Mouse (Mus musculus) large intestine, adult 2 months (tissue): ENCODE measurements at regions not wholly inside any gene's neighbourhood (a gene's known extent, or its start where the extent isn't known, plus 50 kb on each side); places are given as distances from the start of the nearest gene placed in this dataset.

ENCODE experiments used
- DNase-seq: peaks from one replicate; pipeline ENCODE4 v3.0.0-alpha.2; 2012; ENCODE audit warnings: low read depth, low spot score
- WGBS: fragments of 180-500 bp; shearing (Covaris S2); methylation state at CpG from one replicate; pipeline ENCODE4 v1.1.7; 2018; 5-methylcytosine and 5-hydroxymethylcytosine counted together

GRCm38 (mm10) chr4:142616901-142617300, 377.7 kb upstream of the Kazn start:
- no peak for DNase-seq
- 81% methylated on average over 7 of the region's 7 CpGs for WGBS

DNA sequence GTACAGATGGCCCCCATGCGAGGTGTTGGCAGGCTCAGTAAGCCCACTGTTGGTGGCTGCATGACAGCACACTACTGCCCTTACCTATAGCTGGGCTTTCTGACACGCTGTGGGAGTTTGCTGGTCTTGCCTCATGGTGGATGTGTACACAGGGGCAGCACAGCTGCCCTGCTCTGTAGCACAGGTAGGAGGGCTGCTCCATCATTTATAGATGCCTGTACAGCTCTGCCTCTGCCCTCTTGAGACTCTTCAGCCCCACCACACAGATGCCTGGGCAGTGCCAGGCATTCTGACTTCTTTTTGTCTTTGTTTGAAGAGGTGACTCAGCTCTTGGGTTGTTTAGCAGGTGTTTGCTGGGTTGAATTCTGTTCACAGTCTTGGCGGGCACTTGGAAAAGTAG, 365.9 kb upstream of the Kazn start:
- 65% methylated on average over 3 of the region's 3 CpGs for WGBS
- no peak for DNase-seq

GRCm38 (mm10) chr4:142597214-142597613, 358.0 kb upstream of the Kazn start:
- 52% methylated on average over 4 of the region's 4 CpGs for WGBS
- no peak for DNase-seq

- DNase-seq: no peak
- 54% methylated on average over 7 of the region's 7 CpGs for WGBS
Observed at GRCm38 (mm10) chr4:142589084-142589741, 350.0 kb upstream of the Kazn start.

- no peak for DNase-seq
- WGBS: 83% methylated on average over 24 of the region's 24 CpGs
Observed at GRCm38 (mm10) chr4:142588418-142589083, 349.4 kb upstream of the Kazn start.

DNA sequence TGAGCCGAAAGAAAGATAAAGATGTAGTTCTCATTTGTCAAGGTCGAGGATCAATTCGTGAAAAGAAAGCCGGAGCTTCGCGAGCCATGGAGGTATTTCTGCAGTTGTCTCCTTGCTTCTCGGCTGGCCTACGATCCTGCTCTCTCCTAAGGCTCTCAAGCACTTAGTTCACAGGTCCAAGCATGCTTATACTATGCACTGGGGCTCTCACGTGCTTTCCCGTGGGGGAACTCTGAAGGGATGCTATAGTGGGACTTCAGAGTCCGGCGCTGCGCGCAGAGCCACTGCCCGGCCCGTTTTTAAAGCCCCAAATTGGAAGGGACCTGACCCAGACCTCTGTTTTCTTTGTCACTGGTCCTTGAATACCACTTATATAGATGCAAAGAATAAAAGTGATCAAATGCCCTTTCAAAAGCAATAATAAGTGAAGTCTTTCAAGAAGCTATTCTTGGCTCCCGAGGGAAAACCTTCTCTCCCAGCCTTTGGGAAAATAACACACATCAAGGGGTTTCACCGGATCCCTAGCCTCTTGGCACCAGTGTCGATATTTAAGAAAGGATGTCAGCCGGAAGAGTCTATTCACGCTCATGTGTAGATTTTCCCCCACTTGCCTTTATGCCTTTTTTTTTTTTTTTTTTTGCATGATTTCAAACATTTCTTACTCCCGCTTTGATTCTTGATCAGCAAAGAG, 348.3 kb upstream of the Kazn start:
- no peak for DNase-seq
- WGBS: 84% methylated on average over 22 of the region's 22 CpGs

- DNase-seq: no peak
- WGBS: 90% methylated on average over 4 of the region's 4 CpGs
Observed at GRCm38 (mm10) chr4:142578536-142578935, 339.3 kb upstream of the Kazn start.

GRCm38 (mm10) chr4:142577519-142577918, 338.3 kb upstream of the Kazn start:
- no peak for DNase-seq
- 31% methylated on average over 4 of the region's 4 CpGs for whole genome bisulfite sequencing

DNA sequence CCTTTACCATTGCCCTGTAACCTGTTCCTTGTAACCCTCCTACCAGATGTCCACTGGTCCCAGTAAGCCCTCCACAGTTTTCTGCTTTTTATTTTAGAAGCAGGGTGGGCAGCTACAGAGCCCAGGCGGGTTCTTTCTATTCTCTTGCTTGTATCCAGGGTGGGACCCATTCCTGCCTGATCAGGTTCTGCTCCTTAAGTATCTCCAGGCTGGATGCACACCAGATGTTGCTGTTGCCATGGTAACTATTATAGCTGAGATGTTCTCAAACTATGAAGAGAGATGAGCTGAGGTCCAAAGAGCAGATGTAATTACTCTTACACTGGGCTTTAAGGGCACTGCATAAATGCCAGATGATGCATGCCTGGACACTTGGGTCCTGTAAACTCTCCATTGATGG, 335.3 kb upstream of the Kazn start:
- no peak for DNase-seq
- 74% methylated on average over 1 of the region's 1 CpGs for WGBS

DNA sequence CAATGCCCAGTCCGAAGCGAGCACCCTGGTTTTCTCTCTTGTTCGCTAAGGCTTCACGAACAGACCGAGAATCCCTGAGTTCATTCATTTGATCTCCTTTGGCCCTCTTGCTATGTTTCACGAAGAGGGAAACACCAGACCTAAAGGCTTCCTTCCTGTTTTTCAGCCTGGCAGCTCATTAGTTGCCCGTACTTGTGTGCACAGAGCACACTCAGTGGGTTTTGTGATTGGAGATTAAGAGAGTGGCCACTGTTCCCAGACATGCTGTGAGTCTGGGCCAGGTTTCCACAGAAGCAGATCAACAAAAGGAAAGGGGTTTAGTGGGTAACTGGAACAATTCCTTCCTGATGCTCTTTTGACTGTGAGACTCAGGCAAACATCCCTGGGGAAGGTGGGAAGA, 331.5 kb upstream of the Kazn start:
- DNase-seq: no peak

DNA sequence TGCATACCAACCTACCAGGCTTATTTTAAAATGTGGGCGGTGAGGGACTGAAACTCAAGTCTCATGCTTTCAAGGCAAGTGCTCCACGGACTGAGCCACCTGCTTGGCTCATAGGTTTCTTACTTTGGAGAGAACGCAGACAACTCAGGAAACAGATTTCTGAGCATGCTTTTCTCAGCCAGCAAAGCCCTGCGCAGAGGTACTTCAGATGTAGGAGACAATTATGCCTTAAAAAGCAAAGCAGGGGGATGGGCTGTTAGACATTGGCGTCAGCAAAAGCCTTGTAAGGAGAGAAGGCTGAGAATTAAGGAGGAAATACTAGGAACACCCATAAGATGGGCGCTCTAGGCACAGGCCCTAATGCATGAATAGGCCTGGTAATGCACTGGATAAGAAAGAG, 329.4 kb upstream of the Kazn start:
- no peak for DNase-seq
- WGBS: 82% methylated on average over 6 of the region's 6 CpGs

More for the DNA sequence above, 331.5 kb upstream of the Kazn start:
- 73% methylated on average over 7 of the region's 7 CpGs for WGBS

DNA sequence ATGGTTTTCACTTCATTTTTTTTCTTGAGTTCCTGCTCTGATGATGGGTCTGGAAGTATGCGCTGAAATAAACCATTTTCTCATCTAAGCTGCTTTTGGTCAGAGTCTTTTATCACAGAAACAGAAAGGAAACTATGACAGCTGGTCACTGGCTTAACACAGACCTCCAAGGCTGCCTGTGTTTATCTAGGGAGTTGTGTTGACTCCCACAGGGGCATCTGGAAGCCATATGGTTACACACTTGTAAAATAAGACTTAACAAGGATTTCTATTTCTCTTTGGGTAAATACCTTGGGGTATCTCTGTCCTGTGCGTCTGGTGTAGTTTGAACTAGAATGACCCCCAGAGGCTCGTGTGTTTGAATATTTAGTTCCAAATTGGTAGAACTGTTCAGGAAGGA, 315.5 kb upstream of the Kazn start:
- WGBS: 45% methylated on average over 3 of the region's 3 CpGs
- no peak for DNase-seq

- WGBS: 59% methylated on average over 1 of the region's 1 CpGs
- DNase-seq: no peak
Observed at GRCm38 (mm10) chr4:142545871-142546270, 306.7 kb upstream of the Kazn start.

- no peak for DNase-seq
- WGBS: 40% methylated on average over 1 of the region's 1 CpGs
Observed at GRCm38 (mm10) chr4:142545187-142545586, 306.0 kb upstream of the Kazn start.

- WGBS: 73% methylated on average over 8 of the region's 8 CpGs
- DNase-seq: no peak
Observed at GRCm38 (mm10) chr4:142544736-142545135, 305.5 kb upstream of the Kazn start.

DNA sequence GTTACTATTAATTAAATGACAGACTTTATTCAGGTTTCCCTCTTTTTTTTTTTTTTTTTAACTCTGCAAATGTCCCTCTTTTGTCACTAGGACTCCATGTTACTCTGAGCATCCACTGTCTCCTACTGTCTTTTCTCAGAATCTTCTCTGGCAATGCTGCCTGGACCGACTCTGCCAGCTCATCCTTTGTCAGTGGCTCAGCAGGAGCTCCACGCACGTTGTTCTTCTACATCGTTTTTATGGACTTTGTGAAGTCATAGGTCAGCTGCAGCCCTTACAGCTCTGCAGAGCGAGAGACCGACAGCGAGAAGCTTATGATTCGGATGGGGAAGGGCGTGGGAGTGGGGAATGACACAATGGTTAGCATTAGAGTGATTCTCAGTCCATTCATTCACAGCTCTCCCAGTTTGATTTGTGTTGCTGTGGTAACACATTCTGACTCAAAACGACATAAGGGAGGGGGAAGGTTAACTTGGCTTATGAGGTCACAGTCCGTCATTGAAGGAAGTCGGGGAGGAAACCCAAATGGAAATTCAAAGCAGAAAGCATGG, 300.1 kb upstream of the Kazn start:
- DNase-seq: no peak
- WGBS: 50% methylated on average over 12 of the region's 12 CpGs

- 40% methylated on average over 6 of the region's 6 CpGs for WGBS
- DNase-seq: no peak
Observed at GRCm38 (mm10) chr4:142527080-142527479, 287.9 kb upstream of the Kazn start.

GRCm38 (mm10) chr4:142517478-142518455, 278.6 kb upstream of the Kazn start:
- no peak for DNase-seq
- 64% methylated on average over 21 of the region's 21 CpGs for WGBS

GRCm38 (mm10) chr4:142514751-142515150, 275.6 kb upstream of the Kazn start:
- DNase-seq: no peak
- 82% methylated on average over 4 of the region's 4 CpGs for WGBS

DNA sequence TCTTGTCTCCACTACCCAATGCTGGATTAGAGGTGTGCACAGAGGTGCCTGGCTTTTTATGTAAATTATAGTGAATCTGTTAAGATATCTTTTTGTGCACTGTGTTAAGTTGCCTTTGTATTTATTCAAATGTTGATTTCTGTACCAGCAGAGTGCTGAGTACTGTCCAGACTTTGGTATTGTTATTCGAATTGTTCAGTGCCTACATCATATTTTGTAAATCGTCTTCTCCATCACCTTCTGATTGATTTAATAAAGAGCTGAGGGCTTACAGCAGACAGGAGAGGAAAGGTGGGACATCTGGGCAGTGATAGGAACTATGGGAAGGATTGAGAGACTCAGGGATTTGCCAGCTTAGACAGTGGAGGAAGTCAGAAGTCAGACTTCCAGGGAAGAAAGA, 270.2 kb upstream of the Kazn start:
- WGBS: 80% methylated on average over 2 of the region's 2 CpGs
- DNase-seq: no peak
